Mouse (Mus musculus) heart, postnatal 14 days (tissue): ENCODE results near the gene Rasl11a. TPM values are rescaled to one million over a fixed set of nuclear protein-coding genes. Genes with fewer than 3 reads are reported as not detected.
A peak's percentile ranks its signal among the peaks of the same experiment; 100 is the strongest.
"Not testable (repeated sequence)": the region's sequence is repeated elsewhere in the genome, so short reads cannot be mapped to it uniquely, and the experiment has no call there.

Experiments
- DNase-seq, 2 experiments: peaks; one replicate each; pipeline ENCODE4 v3.0.0; 2021 to 2022
- intact Hi-C: fragments of 180-260 bp; cut with DNase I; formaldehyde crosslinking; loops from one replicate; pipeline ENCODE4 v1.15.1; 2025
- total RNA-seq, 2 experiments: library from RNA; stranded (reverse); gene quantifications; 2 replicates each; pipeline ENCODE4 v1.2.3; 2021

Gene Rasl11a
- total RNA-seq, 2 experiments from 2014 or later: 4.4 to 5.8 TPM

- no peak for DNase-seq
- intact Hi-C loops: no loop called here
These were observed 38.2 kb downstream of the Rasl11a start for GRCm38 (mm10) chr5:146883053-146883452.

- no peak for DNase-seq
- intact Hi-C loops: no loop called here
These were observed 38.8 kb downstream of the Rasl11a start for GRCm38 (mm10) chr5:146883486-146884272.

GRCm38 (mm10) chr5:146891127-146891526 lies 46.3 kb downstream of the Rasl11a start:
- peak in 1 of 2 experiments; percentile 35 for DNase-seq
- intact Hi-C loops: no loop called here

DNA sequence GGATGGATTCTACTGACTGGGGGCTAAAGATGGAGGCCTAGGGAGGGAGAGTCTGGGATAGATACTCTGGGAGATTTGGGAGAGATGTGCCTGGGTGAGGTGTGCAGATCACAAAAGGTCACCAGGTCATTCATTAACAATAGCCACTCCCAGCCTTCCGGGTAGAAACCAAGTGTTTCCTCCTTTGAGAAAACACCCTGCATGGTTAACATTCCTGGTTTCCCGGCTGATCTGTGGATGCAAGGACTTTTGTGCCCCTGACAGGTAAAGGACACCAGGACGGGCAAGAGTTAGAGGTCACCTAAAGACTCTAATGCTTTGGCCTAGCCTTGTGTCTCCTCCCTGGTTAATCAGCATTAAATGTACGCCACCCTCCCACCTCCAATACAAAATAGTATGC lies 48.0 kb downstream of the Rasl11a start:
- DNase-seq: no peak
- intact Hi-C loops: no loop called here

GRCm38 (mm10) chr5:146893478-146894182 lies 48.8 kb downstream of the Rasl11a start:
- DNase-seq: no peak
- intact Hi-C loops: no loop called here

GRCm38 (mm10) chr5:146895667-146896066 lies 50.8 kb downstream of the Rasl11a start:
- intact Hi-C loops, DNase-seq: not testable (repeated sequence)

- DNase-seq: no peak
- intact Hi-C loops: no loop called here
These were observed 52.1 kb downstream of the Rasl11a start for GRCm38 (mm10) chr5:146896973-146897372.

Other genes with a start within 250 kb of the Rasl11a start
- gene Usp12, start 50.1 kb upstream of the Rasl11a start, total RNA-seq: 10 to 100 TPM; 17.6 to 18.6 TPM
- gene Rpl21, start 12.2 kb upstream of the Rasl11a start, total RNA-seq: 100 to 1,000 TPM; 122 to 126 TPM
- 10 to 100 TPM; 20.4 to 21.5 TPM for gene Gtf3a, start 103.6 kb downstream of the Rasl11a start, total RNA-seq
- gene Mtif3, start 118.7 kb downstream of the Rasl11a start, total RNA-seq: 10 to 100 TPM; 20.8 to 22.0 TPM
- 10 to 100 TPM; 15.7 to 16.5 TPM for gene Lnx2, start 231.5 kb downstream of the Rasl11a start, total RNA-seq
- 10 to 100 TPM; 69.4 to 70.4 TPM for gene Polr1d, start 232.0 kb downstream of the Rasl11a start, total RNA-seq